Mouse (Mus musculus) hindbrain, embryonic 12.5 days (tissue): ENCODE measurements around the gene 3110082I17Rik. TPM values are rescaled to one million over a fixed set of nuclear protein-coding genes. Genes with fewer than 3 reads are reported as not detected.

ENCODE experiments used
- ATAC-seq: fragments of 200-750 bp; cut with Nextera tagmentation; 2 replicates; pipeline ENCODE4 v1.8.0; 2017; ENCODE audit warnings: moderate TSS enrichment; ENCODE audit not compliant: low FRiP score
- H3K27ac ChIP-seq: fragments of 300-500 bp; sonication (generic); 2 replicates; pipeline ENCODE4 v1.5.1; 2016; ENCODE audit warnings: mild to moderate bottlenecking
- H3K27me3 ChIP-seq: fragments of 300-500 bp; sonication (generic); 2 replicates; pipeline ENCODE4 v1.6.1; 2016; ENCODE audit warnings: mild to moderate bottlenecking
- H3K36me3 ChIP-seq: fragments of 300-500 bp; sonication (generic); 2 replicates; pipeline ENCODE4 v1.6.1; 2016; ENCODE audit warnings: mild to moderate bottlenecking
- H3K4me1 ChIP-seq: fragments of 300-500 bp; sonication (generic); 2 replicates; pipeline ENCODE4 v1.6.1; 2016
- H3K4me2 ChIP-seq: fragments of 300-500 bp; sonication (generic); replicated peaks from 2 replicates; pipeline ENCODE4 v1.6.1; 2016; ENCODE audit warnings: mild to moderate bottlenecking
- H3K4me3 ChIP-seq: fragments of 300-500 bp; sonication (generic); 2 replicates; pipeline ENCODE4 v1.5.1; 2016; ENCODE audit warnings: mild to moderate bottlenecking
- H3K9ac ChIP-seq: fragments of 300-500 bp; sonication (generic); 2 replicates; pipeline ENCODE4 v1.6.1; 2016; ENCODE audit warnings: mild to moderate bottlenecking, moderate library complexity
- H3K9me3 ChIP-seq: fragments of 300-500 bp; sonication (generic); replicated peaks from 2 replicates; pipeline ENCODE4 v1.6.1; 2016; ENCODE audit warnings: mild to moderate bottlenecking
- WGBS: fragments of 180-500 bp; shearing (Covaris S2); methylation state at CpG from one replicate; pipeline ENCODE4 v1.1.7; 2016; 5-methylcytosine and 5-hydroxymethylcytosine counted together
- polyA plus RNA-seq: library from polyadenylated mRNA; unstranded; fragments of >200 nt; fragmentation: Nextera tagmentation; extraction: Ambion mirVana; gene quantifications from 2 replicates; pipeline ENCODE4 v1.2.1, GENCODE M21; 2016

Gene 3110082I17Rik
- polyA plus RNA-seq, 1 experiment from 2014 or later: 26.3 TPM

GRCm38 (mm10) chr5:139378986-139379629, 81.2 kb downstream of the 3110082I17Rik start:
- no peak for ATAC-seq
- Histone ChIP-seq H3K4me3 (no peak overlapping the region), H3K4me1 (peaks cover 41% of the 10 kb centered on the region)

GRCm38 (mm10) chr5:139378271-139378556, 82.1 kb downstream of the 3110082I17Rik start:
- Histone ChIP-seq H3K4me3 (no peak overlapping the region), H3K9me3 (no peaks in the 10 kb centered on the region), H3K9ac (no peak overlapping the region), H3K4me2 (no peak overlapping the region), H3K4me1 (peaks cover 39% of the 10 kb centered on the region), H3K27me3 (0 out of 2 replicates have a peak, but pooled peaks cover 9% of the 10 kb centered on the region), H3K27ac (no peak overlapping the region; the same call in 1 of the 2 replicates), H3K36me3 (no peaks in the 10 kb centered on the region)
- no peak for ATAC-seq
- 87% methylated on average over 7 of the region's 7 CpGs for WGBS

More at GRCm38 (mm10) chr5:139378986-139379629, 81.2 kb downstream of the 3110082I17Rik start:
- Histone ChIP-seq H3K9ac (no peak overlapping the region), H3K4me2 (no peak overlapping the region), H3K27me3 (0 out of 2 replicates have a peak, but pooled peaks cover 9% of the 10 kb centered on the region), H3K36me3 (no peaks in the 10 kb centered on the region), H3K27ac (peak overlapping the region; percentile 24), H3K9me3 (no peaks in the 10 kb centered on the region)
- 34% methylated on average over 21 of the region's 21 CpGs for WGBS

- no peak within 1 kb of the TSS for H3K4me2 ChIP-seq
- ATAC-seq: no peak
- H3K27ac ChIP-seq: peak within 1 kb of the TSS; percentile 24; the same call in 1 of the 2 replicates
- no peaks in the 10 kb centered on the region for H3K9me3 ChIP-seq
- H3K4me3 ChIP-seq: no peak within 1 kb of the TSS
- no peaks in the 10 kb centered on the region for H3K36me3 ChIP-seq
- H3K9ac ChIP-seq: no peak within 1 kb of the TSS
- peaks cover 9% of the 10 kb centered on the region; the same call in 1 of the 2 replicates for H3K27me3 ChIP-seq
- H3K4me1 ChIP-seq: peaks cover 35% of the 10 kb centered on the region
- WGBS: 78% methylated on average over 18 of the region's 18 CpGs
Observed at GRCm38 (mm10) chr5:139377468-139378270, 82.7 kb downstream of the 3110082I17Rik start, which contains the start of gene Gpr146. Gene Gpr146, plus strand, starts transcription at chr5:139377697.

DNA sequence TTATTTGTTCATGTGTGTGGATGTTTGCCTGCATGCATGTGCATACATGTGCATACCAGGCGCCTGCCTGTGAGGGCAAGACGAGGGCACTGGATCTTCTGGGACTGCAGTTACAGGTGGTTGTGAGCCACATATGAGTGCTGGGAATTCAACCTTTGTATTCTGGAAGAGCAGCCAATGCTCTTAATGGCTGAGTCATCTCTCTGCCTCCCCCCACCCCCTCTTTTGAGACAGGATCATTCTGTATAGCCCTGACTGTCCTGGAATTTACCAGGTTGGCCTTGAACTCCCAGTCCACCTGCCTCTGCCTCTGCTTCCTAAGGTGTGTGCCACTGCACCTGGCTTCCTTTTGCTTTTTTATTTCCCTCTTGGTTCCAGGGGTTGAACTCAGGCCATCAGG, 85.5 kb downstream of the 3110082I17Rik start:
- no peak overlapping the region for H3K4me3 ChIP-seq
- 84% methylated on average over 2 of the region's 2 CpGs for WGBS
- H3K9ac ChIP-seq: no peak overlapping the region
- ATAC-seq: no peak
- H3K4me2 ChIP-seq: no peak overlapping the region
- no peaks in the 10 kb centered on the region for H3K36me3 ChIP-seq
- no peaks in the 10 kb centered on the region for H3K9me3 ChIP-seq
- H3K27ac ChIP-seq: no peak overlapping the region
- H3K4me1 ChIP-seq: peaks cover 39% of the 10 kb centered on the region
- peaks cover 4% of the 10 kb centered on the region; the same call in 1 of the 2 replicates for H3K27me3 ChIP-seq

- Histone ChIP-seq H3K4me2 (no peak overlapping the region), H3K27me3 (no peaks in the 10 kb centered on the region; the same call in 1 of the 2 replicates), H3K9ac (no peak overlapping the region), H3K36me3 (no peaks in the 10 kb centered on the region), H3K4me1 (peaks cover 31% of the 10 kb centered on the region), H3K27ac (no peak overlapping the region), H3K9me3 (no peaks in the 10 kb centered on the region), H3K4me3 (no peak overlapping the region)
- WGBS: 81% methylated on average over 6 of the region's 6 CpGs
- no peak for ATAC-seq
Observed at GRCm38 (mm10) chr5:139373889-139374444, 86.4 kb downstream of the 3110082I17Rik start.

DNA sequence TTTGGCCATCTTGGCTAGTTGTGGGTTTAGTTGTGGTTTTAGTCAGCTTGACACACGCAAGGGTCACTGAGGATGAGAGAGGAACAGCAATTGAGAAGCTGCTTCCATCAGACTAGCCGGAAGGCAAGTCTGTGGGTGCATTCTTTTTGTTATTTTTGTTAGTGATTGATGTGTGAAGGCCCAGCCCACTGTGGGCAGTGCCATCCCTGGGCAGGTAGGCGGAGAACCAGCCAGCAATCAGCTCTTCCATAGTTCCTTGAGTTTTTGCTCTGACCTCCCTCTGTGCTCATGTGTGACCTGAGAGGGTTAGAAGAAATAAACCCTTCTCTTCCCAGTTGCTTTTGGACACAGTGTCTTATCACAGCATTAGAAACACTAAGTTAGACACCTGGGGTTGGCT, 87.2 kb downstream of the 3110082I17Rik start:
- Histone ChIP-seq H3K9me3 (no peaks in the 10 kb centered on the region), H3K9ac (no peak overlapping the region), H3K36me3 (no peaks in the 10 kb centered on the region), H3K27ac (no peak overlapping the region), H3K4me1 (peaks cover 33% of the 10 kb centered on the region), H3K4me3 (no peak overlapping the region), H3K27me3 (no peaks in the 10 kb centered on the region; the same call in 1 of the 2 replicates), H3K4me2 (no peak overlapping the region)
- 82% methylated on average over 3 of the region's 3 CpGs for WGBS
- no peak for ATAC-seq

DNA sequence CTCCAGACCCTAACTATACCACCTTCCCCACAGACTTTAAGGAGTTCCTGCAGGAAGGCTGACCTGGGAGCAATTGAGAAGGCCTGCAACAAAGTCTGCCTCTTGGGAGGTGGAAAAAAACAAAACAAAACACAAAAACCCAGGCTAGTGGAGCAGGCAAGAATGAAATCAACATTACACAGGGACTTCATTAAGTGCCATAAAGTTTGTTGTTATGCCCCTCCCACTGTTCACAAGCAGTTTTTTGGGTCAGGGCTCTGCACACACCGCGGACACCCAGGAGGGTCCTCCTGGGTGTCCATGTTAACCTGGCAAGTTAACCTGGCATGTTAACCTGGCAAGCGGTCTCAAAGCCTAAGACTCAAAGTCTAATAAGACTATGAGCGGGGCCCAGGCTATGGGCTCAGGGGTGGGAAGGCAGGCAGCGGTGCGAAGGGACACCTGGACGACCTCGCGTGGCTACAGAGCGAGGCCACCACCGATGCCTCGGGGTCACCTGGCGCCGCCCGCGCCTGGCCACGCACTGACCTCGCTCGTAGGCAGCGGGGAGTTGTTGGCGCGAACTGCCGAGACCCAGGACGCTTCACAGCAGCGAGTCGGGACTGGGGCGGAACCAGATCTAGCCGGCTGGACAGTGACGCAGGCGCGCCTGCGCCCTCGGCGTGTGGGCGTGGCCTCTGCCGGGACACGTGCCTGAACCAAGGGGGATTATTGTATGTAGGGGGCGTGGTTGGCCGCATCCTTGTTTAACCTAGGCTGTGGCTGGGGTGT, 88.5 kb downstream of the 3110082I17Rik start:
- H3K36me3 ChIP-seq: no peaks in the 10 kb centered on the region
- peak overlapping the region; percentile 81 for H3K4me2 ChIP-seq
- H3K4me1 ChIP-seq: peaks cover 26% of the 10 kb centered on the region
- no peaks in the 10 kb centered on the region; the same call in 1 of the 2 replicates for H3K27me3 ChIP-seq
- H3K27ac ChIP-seq: peak overlapping the region; percentile 76
- peak; percentile 93 for ATAC-seq
- WGBS: 1% methylated on average over 39 of the region's 39 CpGs
- peak overlapping the region; percentile 65 for H3K4me3 ChIP-seq
- H3K9ac ChIP-seq: peak overlapping the region; percentile 91
- H3K9me3 ChIP-seq: no peaks in the 10 kb centered on the region

DNA sequence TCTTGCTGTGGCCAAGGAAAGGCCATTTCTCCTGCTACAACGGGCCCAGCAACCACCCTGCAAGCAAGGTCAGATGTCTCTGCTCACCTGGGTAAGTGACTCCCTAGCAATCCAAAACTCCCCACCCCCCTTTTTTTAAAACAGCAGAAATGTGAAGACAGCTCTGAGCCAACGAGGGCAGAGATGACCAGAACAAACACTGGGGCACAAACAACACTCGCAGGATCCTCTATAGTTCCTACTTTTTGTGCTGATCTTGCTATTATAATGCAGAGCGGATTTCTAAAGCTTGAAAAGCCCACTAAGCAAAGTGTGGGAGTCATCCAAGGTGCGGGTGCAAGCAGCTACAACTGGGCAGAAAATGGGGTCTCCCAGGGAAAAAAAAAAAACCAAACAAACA, 89.2 kb downstream of the 3110082I17Rik start:
- H3K4me1 ChIP-seq: peaks cover 26% of the 10 kb centered on the region
- 61% methylated on average over 5 of the region's 5 CpGs for WGBS
- H3K9me3 ChIP-seq: no peaks in the 10 kb centered on the region
- peak overlapping the region; percentile 81; the same call in 1 of the 2 replicates for H3K4me2 ChIP-seq
- H3K36me3 ChIP-seq: no peaks in the 10 kb centered on the region
- peak overlapping the region; percentile 65; the same call in 1 of the 2 replicates for H3K4me3 ChIP-seq
- 0 out of 2 replicates have a peak overlapping the region, but pooled peaks have one; percentile 29 for H3K9ac ChIP-seq
- ATAC-seq: no peak
- no peak overlapping the region for H3K27ac ChIP-seq
- no peaks in the 10 kb centered on the region; the same call in 1 of the 2 replicates for H3K27me3 ChIP-seq

- Histone ChIP-seq H3K27me3 (no peaks in the 10 kb centered on the region; the same call in 1 of the 2 replicates), H3K4me1 (peaks cover 28% of the 10 kb centered on the region), H3K4me2 (no peak overlapping the region), H3K27ac (no peak overlapping the region), H3K9me3 (no peaks in the 10 kb centered on the region), H3K36me3 (no peaks in the 10 kb centered on the region), H3K4me3 (no peak overlapping the region), H3K9ac (no peak overlapping the region)
- 90% methylated on average over 6 of the region's 6 CpGs for WGBS
- no peak for ATAC-seq
Observed at GRCm38 (mm10) chr5:139370336-139370735, 90.0 kb downstream of the 3110082I17Rik start.

DNA sequence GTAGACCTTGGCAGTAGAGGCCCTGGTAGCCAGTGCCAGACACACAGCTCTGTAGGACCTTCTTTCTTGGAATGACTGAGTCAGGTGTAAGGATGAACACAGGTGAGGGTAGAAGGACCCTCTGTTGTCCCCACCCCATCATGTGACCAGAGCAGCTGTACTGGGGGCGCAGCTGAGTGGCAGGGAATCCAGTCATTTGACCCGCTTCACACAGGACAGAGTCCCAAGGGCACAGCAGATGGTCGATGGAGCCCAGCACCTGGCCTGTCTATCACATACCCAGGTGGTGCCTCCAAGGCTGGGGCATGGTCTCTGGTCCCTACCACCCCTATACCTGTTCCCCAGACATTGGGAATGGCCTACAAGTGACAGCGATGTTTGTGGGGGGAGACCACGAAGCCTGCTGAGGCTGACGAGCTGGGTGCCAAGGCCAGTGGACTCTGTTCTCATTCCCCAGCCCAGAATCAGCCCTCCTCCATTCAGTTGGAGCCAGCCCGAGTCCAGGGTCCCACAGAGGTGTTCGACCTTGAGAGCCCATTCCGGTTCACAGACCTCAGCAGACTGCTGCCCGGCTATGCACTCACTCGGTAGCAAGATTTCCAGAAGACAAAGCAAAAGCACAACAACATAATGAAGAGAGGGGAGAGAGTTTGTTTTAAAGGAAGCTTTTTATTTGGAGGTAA, 91.5 kb downstream of the 3110082I17Rik start:
- Histone ChIP-seq H3K27ac (no peak overlapping the region), H3K4me2 (no peak overlapping the region), H3K36me3 (no peaks in the 10 kb centered on the region), H3K9ac (no peak overlapping the region), H3K9me3 (no peaks in the 10 kb centered on the region), H3K4me3 (no peak overlapping the region), H3K4me1 (peaks cover 40% of the 10 kb centered on the region), H3K27me3 (no peaks in the 10 kb centered on the region; the same call in 1 of the 2 replicates)
- 83% methylated on average over 11 of the region's 11 CpGs for WGBS
- no peak for ATAC-seq

- H3K27ac ChIP-seq: no peak overlapping the region
- H3K4me3 ChIP-seq: no peak overlapping the region
- H3K27me3 ChIP-seq: no peaks in the 10 kb centered on the region; the same call in 1 of the 2 replicates
- H3K9me3 ChIP-seq: no peaks in the 10 kb centered on the region
- H3K9ac ChIP-seq: no peak overlapping the region
- H3K4me2 ChIP-seq: no peak overlapping the region
- WGBS: 92% methylated on average over 4 of the region's 4 CpGs
- ATAC-seq: no peak
- H3K4me1 ChIP-seq: peaks cover 40% of the 10 kb centered on the region
- no peaks in the 10 kb centered on the region for H3K36me3 ChIP-seq
Observed at GRCm38 (mm10) chr5:139367884-139368458, 92.4 kb downstream of the 3110082I17Rik start.
